27 mouse cellular contexts compared by ENCODE assay signal in the genomic region with DNA sequence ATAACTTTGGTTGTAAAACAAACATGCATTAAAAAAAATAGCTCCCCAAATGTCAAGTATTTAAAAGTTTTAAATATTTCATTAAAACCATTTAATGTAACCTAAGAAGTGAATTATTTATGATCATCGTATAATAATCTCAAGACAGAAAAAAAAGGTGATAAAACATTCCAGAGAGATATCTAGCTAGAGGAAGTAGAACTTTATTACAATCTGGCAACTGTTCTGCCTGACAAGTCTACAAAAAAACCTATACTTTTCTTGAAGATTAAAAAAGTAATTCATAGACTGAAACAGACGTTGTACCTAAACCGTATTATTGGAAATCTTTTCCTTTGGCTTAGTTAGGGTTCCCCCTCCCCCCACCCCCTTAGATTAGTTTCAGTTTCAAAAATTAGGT.
"Had no signal": no experiment of that assay in that cellular context is flagged by ENCODE, and none has a peak within 500 bp of the region (broad histone marks: within the 10 kb centered on the region; RNA-seq: fewer than 3 reads in every experiment).

No protein-coding gene starts in this region.

- H3K27me3 ChIP-seq: embryonic facial prominence, embryonic 12.5 days; embryonic facial prominence, embryonic 13.5 days; embryonic facial prominence, embryonic 15.5 days; forebrain, embryonic 12.5 days; forebrain, embryonic 13.5 days; forebrain, embryonic 15.5 days had no signal

- DNase-seq: cerebellum, adult 8-10 months; cerebellum, adult 9-10 months; cerebellum, adult 9-11 months; cerebellum, postnatal 10 days; cerebellum, postnatal 14 days; cerebellum, postnatal 25 days; cerebellum, postnatal 36 days; embryo, embryonic 11 days; forebrain, postnatal 0 days; gastrocnemius, adult 2 months; gastrocnemius, postnatal 10 days; gastrocnemius, postnatal 14 days; gastrocnemius, postnatal 25 days; gastrocnemius, postnatal 36 days; heart, adult 18-20 months; heart, adult 2 months had no signal

- H3K4me2 ChIP-seq: embryonic facial prominence, embryonic 12.5 days; embryonic facial prominence, embryonic 13.5 days; embryonic facial prominence, embryonic 15.5 days; forebrain, embryonic 12.5 days; forebrain, embryonic 13.5 days; forebrain, embryonic 15.5 days had no signal

- H3K9ac ChIP-seq: embryonic facial prominence, embryonic 12.5 days; embryonic facial prominence, embryonic 13.5 days; embryonic facial prominence, embryonic 15.5 days; forebrain, embryonic 12.5 days; forebrain, embryonic 13.5 days; forebrain, embryonic 15.5 days; forebrain, postnatal 0 days had no signal

- H3K36me3 ChIP-seq: embryonic facial prominence, embryonic 13.5 days; embryonic facial prominence, embryonic 15.5 days; forebrain, embryonic 12.5 days; forebrain, embryonic 15.5 days had no signal

- ATAC-seq: forebrain, embryonic 13.5 days; forebrain, embryonic 14.5 days; forebrain, embryonic 15.5 days; forebrain, embryonic 16.5 days had no signal

- H3K4me3 ChIP-seq: embryonic facial prominence, embryonic 10.5 days; embryonic facial prominence, embryonic 12.5 days; embryonic facial prominence, embryonic 13.5 days; embryonic facial prominence, embryonic 15.5 days; erythroblast, embryonic 14.5 days; forebrain, embryonic 10.5 days; forebrain, embryonic 12.5 days; forebrain, embryonic 13.5 days; forebrain, embryonic 15.5 days; gastrocnemius, adult 2 months; heart, adult 2 months had no signal

- H3K27ac ChIP-seq: embryonic facial prominence, embryonic 10.5 days; embryonic facial prominence, embryonic 12.5 days; embryonic facial prominence, embryonic 13.5 days; embryonic facial prominence, embryonic 15.5 days; forebrain, embryonic 10.5 days; forebrain, embryonic 12.5 days; forebrain, embryonic 15.5 days; gastrocnemius, adult 2 months; heart, adult 2 months had no signal

- H3K9me3 ChIP-seq: embryonic facial prominence, embryonic 10.5 days; embryonic facial prominence, embryonic 12.5 days; embryonic facial prominence, embryonic 15.5 days; forebrain, embryonic 10.5 days; forebrain, embryonic 12.5 days; forebrain, embryonic 13.5 days; forebrain, embryonic 15.5 days had no signal
